Mouse (Mus musculus) G1E-ER4 (cell line): ENCODE results near the gene Dicer1. TPM values are rescaled to one million over a fixed set of nuclear protein-coding genes. Genes with fewer than 3 reads are reported as not detected.

Experiments
- GATA1 ChIP-seq: IDR thresholded peaks from one replicate; pipeline ENCODE4 v1.8.0; 2012; ENCODE audit warnings: low read length, inconsistent platforms
- polyA plus RNA-seq: library from polyadenylated mRNA; stranded (reverse); fragments of >175 nt; gene quantifications from 2 replicates; pipeline ENCODE4 v1.2.3, GENCODE M21; 2012

Dicer1 gene
- polyA plus RNA-seq, 1 experiment, result 5.9 TPM

- TF ChIP-seq GATA1, result no peak
These were observed 86.2 kb downstream of the Dicer1 start for GRCm38 (mm10) chr12:104665521-104665920.

- TF ChIP-seq GATA1, result no peak
These were observed 95.6 kb downstream of the Dicer1 start for GRCm38 (mm10) chr12:104656146-104656545.

GRCm38 (mm10) chr12:104655006-104655405, 96.7 kb downstream of the Dicer1 start:
- no peak for TF ChIP-seq GATA1

- TF ChIP-seq GATA1, result no peak
These were observed 99.7 kb downstream of the Dicer1 start for GRCm38 (mm10) chr12:104652021-104652420.

- TF ChIP-seq GATA1, result no peak
These were observed 100.5 kb downstream of the Dicer1 start for GRCm38 (mm10) chr12:104651269-104651668.

- no peak for TF ChIP-seq GATA1
These were observed 101.1 kb downstream of the Dicer1 start for GRCm38 (mm10) chr12:104650510-104651260.

GRCm38 (mm10) chr12:104648366-104648765, 103.4 kb downstream of the Dicer1 start:
- no peak for TF ChIP-seq GATA1

- no peak for TF ChIP-seq GATA1
These were observed 109.4 kb downstream of the Dicer1 start for GRCm38 (mm10) chr12:104642337-104642736.

GRCm38 (mm10) chr12:104640934-104641333, 110.8 kb downstream of the Dicer1 start:
- no peak for TF ChIP-seq GATA1

GRCm38 (mm10) chr12:104638156-104638555, 113.6 kb downstream of the Dicer1 start:
- no peak for TF ChIP-seq GATA1

Other genes starting within 250 kb of the Dicer1 start
- gene Clmn, start 113.1 kb upstream of the Dicer1 start, polyA plus RNA-seq, result not detected in 2 replicates